Mouse (Mus musculus) gastrocnemius, postnatal 10 days (tissue): ENCODE data around the gene Ctnna3. TPM values are rescaled to one million over a fixed set of nuclear protein-coding genes. Genes with fewer than 3 reads are reported as not detected.

Experiments
- DNase-seq: peaks from one replicate; pipeline ENCODE4 v3.0.0; 2021; ENCODE audit warnings: mixed read lengths
- total RNA-seq, 2 experiments: library from RNA; stranded (reverse); gene quantifications; 2 replicates each; pipeline ENCODE4 v1.2.3; 2021

The Ctnna3 gene
- total RNA-seq, 2 experiments from 2014 or later, result 23.0 to 24.9 TPM

DNA sequence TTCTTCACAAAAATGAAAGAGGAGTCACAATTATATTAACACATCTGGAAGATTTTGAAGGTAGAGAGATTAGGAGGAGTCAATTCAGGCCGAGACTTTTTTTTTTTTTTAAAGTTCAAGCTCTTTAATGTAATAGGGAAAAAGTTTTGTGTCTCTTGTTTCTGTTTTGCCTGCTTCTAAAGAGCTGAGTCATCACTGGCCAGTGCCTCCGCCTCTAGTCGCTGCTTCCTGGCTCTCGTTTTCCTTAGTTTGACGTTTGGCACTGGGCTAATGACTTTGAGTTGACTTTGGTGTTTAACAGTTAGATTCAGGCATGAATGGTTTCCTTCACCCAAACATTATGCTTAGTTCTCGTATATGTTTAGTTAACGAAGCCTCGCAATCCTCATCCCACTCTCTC is 282.6 kb downstream of the Ctnna3 start:
- no peak for DNase-seq

DNA sequence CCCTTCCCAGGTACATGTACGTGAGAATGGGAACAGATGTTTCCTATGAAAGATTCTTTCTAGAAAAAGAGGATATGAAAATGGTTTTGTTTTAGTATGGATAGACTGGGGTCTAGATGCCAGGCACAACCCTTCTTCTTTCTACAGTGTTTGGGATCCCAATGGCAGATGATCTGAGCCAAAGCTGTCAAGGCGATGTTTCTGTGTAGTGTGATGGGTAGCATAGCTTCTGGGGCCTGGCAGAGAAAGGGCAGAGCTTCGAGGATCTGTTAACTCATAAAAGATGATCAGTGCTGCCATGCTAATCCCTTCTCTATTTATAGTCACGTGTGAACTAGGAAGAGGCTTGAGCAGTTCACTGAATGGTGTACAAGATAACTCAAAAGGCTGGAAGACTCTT is 284.3 kb downstream of the Ctnna3 start:
- DNase-seq, result no peak

DNA sequence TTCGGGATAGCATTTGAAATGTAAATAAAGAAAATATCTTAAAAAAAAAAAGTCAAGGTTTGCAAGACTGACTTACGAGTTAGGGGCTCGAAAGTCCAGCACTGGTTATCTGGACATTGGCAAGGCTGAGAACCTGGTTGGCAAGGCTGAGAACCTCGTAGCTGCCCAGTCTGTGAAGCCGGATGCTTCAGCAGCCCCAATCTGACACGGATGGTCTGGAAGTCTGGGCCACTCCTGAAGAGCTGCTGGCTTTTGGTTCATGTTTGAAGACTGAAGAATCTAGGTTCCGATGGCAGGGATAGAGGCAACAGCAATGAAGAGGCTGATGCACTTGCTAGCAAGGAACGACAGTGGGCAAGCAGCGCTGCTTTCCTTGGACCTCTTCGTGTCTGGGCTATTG is 339.0 kb downstream of the Ctnna3 start:
- no peak for DNase-seq

DNA sequence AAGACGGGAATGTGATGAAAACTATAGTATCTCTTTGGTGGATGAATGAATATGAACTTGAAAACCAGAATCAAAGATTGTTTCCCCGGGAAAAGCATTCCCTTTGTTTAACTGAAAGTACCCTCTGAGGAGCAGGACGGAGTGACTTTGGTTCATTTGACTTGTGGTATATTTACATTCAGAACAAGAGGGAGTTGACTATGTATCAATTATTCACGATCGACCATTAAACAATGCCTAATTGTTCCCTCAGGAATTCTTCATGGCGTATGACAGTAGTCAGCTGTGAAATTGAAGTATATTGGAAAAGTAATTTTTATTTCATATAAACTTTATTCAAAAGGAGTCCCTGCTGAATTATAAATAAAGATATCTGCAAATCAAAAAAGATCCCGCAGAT is 341.8 kb downstream of the Ctnna3 start:
- DNase-seq, result no peak

DNA sequence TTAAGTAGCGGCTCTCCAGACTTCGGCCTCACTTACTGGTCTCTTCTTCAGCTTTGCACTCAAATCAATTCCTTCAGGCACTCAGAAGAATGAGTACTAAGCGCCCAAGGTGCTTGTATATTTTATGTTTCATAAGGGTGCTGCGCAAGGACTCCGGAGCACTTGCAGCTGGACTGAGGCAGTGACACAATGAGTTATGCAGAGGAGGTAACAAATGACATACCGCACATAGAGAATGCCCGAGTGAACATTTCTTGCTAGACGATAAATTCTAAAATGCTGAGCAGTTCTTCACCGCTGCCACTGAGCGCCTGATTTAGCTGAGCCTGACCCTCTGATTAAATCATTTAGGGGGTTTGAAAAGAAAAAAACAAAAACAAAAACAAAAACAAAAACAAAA is 342.2 kb downstream of the Ctnna3 start:
- DNase-seq, result no peak

DNA sequence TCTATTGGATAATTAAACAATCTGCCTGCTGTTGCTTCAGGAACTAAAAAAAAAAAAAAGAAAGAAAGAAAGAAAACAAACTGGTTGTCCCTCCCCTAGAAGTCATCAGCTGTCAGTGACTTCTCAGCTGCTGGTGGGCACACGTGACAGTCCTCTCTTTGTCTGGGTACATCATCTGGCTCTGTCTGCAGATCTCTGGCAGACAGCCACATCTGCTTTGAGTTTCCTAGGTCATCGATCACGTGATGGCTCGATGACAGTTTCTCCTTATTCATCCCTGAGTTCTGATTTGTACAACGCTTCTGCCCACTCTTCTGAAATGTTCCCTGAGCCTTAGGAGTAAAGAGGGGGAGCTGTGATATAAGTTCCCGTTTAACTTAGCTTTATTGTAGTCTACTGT is 352.1 kb downstream of the Ctnna3 start:
- DNase-seq, result no peak

DNA sequence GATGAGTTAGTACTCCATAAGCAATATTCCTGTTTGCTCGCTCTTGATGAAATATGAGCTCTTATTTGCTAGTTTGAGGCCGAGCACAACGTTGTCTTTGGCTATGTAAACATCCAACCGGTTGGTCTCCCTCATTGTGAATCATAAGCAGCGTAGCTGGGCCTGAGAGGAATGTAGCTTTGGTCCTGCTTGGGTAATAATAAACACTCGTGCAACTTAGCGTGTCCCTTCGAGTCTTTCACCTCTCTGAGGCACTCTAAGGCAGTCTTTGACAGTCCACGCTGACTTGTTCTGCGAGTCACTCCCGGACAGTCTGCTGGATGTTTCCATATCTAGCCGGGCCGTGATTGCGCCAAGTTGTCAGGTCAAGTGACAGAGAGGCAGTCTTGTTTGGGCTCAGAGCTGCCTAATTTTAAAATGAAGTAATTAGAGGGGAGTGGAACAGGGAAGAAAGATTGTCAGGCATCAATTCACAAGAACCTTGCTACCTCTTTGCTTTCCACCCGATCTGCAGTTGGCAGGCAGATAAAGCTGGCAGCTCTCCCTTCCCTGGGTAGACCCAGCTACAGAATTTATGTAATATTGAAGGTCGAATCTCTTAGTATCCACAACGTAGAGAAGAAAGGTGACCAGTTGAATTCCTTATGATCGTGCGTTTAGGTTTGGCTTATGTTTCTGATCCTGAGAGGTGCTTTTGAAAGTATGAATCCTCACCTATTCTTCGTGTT is 355.1 kb downstream of the Ctnna3 start:
- DNase-seq, result no peak

DNA sequence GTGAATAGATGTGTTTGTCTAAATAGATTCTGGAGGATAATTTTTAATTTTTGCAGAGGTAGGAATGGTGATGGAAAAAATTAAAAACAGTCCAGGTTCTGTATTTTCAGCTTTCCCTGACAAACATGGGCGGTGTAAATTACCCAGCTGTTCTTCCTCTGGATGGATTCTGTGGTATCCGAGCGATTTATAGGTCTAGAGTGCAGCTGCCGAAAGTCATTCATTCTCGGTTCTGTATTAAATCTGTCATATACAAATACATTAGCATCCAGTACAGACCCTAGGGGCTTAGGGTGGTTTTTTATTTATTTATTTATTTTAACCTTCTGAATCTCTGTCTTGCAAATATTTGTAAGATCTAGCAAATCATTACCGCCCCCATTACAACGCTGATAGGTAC is 356.5 kb downstream of the Ctnna3 start:
- DNase-seq, result no peak

DNA sequence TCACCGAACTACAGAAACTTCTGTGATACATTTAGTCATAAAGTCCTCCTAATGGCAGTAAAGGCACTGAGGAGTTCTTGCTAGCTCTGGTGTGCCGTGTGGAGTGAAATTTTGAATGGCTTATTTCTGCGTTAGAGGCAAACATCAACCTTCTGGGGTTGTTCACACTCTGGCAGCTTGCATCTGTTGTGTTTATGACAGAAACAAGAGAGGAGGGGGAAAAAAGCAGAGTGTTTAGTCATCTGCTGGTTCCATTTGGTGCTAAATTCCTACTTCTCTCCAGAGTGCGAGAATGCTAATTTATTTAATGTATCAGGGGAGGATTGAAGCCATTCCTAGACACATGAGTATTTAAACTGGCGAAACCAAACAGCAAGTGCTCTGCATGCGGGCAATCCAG is 374.0 kb downstream of the Ctnna3 start:
- DNase-seq, result no peak

DNA sequence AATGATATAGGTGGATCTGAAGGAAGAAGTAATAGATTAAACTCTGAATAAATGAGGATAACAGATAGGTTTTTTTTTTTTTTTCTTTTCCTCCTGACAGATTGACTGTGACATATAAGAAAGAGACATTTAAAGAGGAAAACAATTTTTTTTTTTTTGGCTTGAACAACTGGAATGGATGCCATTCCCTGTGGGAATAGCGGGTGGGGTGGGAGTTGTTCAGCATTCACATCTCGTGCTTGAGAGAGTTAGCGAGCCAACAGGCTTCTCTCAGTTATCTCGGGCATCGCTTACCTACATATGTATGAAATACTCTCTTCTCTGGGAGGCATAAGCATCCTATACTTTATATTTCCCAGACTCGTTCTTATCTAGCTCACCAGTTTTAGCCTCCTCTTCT is 375.7 kb downstream of the Ctnna3 start:
- DNase-seq, result no peak

DNA sequence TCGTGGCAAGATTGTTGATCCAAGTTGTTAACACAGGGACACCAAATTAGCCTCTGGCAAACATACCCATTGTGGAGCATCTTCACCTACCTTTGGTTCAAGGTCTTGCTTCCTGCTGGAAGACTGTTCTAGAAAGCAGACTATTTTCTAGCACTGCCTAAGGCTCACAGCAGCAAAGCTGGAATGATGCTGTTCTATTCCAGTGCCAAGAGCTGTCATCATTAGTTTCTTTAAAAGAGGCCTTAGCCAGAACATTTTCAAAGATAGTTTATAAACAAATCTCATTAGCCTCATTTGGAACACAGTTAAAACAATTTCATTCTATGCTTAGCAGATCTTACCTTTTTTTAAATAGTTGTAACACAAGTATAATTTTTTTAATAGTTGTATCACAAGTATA is 376.4 kb downstream of the Ctnna3 start:
- no peak for DNase-seq

DNA sequence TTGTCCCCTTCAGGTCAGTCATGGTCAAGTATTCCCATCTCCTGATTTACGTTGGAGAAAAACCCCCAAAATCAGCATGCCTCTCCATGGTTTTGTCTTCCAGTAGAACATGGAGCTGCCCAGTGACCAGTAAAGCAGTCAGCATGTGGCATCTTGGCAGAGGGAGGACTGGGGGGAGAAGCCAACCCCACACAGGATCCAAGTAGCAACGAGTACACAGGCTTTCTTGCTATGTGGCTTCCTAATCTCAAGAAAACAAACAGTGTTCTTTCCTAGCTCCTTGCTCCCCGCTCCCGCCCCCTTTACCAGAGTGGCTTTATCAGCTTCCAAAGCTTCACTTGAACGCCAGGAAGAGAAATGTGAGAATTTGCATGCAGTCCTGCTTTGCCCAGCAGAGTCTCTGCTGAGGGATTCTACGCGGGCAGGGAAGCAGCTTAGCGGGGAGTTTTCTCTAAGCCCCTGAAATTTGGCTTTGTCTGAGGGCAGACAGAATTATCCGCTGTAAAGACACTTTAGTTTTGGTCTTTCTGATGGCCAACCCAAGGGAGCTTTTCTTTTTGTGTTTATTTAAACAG is 380.2 kb downstream of the Ctnna3 start:
- DNase-seq, result no peak

DNA sequence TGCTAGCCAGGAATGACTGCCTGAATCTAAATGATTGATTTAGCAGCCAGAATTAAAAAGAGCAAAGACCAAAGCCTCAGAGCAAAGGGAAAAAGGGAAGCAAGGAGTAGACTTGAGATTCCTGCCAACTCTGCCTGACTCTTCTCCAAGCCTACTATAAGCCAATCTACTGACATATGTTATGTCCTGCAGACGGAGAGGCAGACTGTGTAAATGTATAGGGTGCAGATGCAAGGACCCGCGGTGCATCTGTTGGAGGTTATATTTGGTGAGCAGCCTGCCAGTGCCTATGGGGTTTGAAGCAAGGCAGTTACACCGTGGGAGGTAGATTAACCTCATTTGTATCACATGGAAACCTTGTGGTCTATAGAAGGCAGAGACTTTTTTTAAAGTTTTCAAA is 409.1 kb downstream of the Ctnna3 start:
- DNase-seq, result no peak

DNA sequence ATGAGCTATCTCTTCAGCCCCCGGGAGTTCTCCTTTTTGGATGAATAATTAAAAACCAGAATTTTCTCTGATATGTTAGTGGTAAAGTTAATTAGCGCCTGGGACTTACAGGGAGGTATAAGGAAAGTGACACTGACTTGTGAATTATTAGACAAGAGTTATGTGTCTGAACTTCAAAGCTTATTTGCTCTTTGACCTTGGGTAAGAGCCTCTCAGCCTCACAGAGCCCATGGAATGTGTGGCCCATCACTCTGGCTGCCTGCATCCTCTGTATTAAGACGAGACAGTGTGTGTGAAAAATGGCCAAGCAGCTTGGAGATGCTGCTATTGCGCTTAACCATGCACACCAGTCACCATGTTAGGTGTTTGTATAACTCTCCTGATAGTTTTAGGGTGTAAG is 422.0 kb downstream of the Ctnna3 start:
- no peak for DNase-seq

DNA sequence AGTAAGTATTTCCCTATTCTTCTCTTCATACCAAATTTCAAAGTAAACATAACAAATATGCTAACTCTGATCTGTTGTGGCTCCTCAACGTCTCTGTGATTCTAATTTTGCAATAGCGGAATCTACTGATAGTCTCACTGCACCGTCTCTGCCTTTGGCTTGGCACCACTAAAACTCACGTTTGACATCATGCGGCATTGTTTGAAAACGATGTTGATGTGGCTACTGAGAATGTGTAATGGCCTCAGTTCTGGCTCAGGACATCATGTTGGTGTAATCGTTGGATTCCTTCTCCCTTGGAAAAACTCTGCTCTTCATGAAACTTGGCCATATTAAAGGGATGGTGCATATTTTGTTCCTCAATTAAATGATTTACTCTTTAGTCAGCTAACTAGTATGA is 439.2 kb downstream of the Ctnna3 start:
- DNase-seq, result no peak

DNA sequence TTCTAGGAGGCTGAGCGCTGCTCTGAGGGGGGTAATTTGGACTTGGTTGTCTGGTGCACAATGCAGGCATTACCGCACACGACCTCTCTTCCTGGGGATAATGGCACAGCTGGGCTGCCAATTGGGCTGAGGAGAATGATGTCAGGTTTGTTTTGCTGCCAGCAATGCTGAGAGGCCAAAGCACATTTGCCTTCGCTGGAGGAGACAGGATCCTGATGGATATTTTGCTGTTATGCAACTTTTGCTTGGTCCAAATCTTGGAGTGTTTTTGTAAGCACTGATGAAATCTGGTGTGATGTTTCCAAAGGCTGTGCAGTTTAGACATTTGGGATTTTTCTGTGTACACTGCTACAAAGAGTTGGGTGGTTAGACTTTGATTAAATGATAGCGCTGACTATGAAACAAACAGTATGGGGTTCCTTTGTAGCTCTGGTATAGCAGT is 450.6 kb downstream of the Ctnna3 start:
- DNase-seq, result no peak

DNA sequence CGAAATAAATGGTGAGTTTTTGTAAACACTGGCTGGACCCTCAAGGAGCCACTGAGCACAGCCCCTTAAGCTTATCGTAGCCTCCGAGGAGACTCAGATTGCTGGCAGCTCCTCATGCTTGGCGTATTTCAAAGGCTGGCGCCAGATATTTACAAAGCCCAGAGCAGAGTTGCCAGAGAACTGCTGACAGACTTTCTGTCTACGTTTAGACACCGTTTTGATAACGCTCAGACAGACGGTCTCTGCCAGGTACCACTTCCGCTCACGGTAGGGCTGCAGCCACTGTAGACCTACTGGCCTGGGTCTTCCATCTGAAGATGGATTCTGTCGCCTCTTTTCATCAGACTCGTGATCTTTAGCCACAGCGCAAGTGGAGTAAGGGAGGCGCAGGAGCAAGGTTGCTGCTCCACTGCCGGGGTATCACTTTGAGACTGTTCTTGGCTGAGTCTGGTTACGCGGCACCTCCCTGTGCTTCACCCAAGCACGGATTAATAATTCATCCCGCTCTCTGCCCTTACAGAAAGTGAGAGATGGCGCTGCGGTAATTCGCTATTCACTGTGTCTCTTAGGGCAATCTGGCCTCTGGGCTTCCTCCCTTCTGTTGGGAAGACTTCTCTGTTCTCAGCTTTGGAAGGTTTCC is 456.7 kb downstream of the Ctnna3 start:
- no peak for DNase-seq

DNA sequence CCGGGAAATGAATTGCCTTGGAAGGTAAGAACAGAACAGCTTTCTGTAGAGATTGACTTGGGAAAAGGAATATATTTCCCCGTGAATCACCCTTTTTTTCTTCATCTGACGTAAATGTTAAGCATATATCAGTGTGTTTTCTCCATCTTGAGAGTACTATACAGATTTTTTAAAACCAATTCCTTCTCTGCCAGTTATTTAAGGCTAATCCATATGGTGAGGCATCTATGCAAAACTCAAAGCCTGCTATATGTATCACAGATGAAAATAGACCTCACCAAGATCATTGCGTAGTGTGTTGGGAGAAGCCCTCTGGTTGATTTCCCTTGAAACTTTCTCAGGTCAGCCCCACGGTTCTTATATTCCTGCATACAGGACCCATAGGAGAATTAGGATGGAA is 464.7 kb downstream of the Ctnna3 start:
- no peak for DNase-seq

DNA sequence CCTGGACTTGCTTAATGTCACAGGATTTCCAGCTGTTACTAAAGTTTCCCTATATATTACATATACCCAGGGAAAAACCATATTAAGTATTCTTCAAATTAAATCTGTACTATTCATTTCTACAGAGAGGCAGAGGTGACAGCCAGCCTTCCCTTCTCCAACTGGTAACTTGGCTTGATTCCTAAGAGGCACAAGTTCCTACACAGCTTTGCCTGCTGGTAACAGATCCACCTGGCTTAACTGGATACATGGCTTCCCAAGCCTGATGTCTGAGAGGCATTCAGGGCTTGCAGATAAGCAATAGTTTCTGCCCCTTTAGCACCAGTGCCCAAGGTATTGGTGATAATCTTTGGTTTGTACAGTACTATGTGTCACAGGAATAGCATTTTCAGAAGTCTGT is 470.0 kb downstream of the Ctnna3 start:
- no peak for DNase-seq

DNA sequence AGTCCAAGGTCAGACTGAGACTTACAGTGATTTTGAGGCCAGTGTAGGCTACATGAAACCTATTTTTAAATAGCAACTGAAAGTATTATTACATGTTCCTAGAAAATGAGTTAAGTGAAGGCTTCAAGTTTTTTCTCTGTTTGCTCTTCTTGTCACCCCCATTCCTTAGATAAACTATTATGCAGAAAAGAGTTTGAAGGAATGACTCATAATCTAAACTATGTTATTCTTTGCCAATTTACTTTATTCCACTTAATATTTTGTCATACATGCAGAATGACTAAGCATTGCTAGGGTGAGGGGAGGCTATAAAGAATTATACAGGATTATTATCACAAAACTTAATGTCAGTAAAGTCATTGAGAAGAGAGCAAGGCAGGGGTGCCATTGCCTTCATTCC is 479.0 kb downstream of the Ctnna3 start:
- no peak for DNase-seq

DNA sequence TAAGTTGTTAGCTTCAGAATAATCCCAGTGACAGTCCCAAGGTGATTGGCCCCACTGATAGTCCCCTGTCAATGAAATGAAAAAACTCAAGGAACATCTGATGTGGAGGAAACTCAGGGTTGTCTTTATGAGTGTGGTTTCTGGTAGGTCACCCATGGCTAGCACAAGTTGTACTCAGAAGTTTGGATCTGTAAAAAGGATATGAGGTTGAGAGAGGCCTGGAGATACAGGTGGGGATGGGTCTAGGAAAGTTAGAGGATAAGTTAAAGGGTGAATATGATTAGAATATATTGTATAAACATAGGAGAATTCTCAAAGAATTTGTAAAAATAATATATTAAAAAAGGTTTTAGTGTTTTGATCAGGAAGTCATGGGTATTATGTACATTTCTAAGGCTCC is 497.4 kb downstream of the Ctnna3 start, which contains the start of gene Gm10118:
TSS of gene Gm10118 (minus strand) at position 101 of the 400 bp plus-strand sequence.
- no peak for DNase-seq

DNA sequence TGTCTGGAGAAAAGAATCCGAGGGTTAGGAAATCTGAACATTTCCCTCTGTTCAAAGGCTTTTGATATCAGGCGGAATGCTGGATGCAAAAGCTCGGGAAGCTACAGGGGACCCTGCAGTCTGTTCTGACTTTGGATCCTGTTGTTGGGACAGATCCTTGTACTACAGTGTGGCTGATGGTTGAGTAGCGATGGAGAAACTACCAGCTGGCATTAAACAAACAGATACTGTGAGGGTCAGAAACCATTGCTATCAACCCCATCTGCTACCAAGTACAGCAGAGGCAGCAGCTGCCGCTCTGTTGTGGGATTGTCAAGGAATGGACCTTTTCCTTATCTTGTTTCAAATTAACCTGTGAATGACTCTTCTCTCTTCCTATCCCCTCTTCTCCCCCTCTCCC is 504.0 kb downstream of the Ctnna3 start:
- no peak for DNase-seq

DNA sequence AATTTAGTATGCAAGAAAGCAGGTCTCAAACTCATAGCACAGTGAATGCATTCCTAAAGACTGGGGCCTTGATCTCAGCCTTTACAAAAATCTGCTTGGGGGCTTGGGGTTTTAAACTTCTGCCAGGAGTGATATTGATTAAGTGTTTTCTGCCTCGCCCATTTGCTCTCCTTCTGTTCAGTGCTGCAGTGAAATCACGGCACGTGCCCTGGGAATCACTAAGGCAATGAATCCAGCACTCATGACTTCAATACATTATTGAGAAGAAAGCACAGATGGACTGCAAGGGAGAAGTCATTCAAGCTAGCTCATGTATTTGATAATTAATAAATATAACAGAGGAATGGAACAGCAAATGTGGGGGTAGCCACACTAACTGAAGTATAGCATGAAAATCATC is 515.6 kb downstream of the Ctnna3 start:
- DNase-seq, result no peak

DNA sequence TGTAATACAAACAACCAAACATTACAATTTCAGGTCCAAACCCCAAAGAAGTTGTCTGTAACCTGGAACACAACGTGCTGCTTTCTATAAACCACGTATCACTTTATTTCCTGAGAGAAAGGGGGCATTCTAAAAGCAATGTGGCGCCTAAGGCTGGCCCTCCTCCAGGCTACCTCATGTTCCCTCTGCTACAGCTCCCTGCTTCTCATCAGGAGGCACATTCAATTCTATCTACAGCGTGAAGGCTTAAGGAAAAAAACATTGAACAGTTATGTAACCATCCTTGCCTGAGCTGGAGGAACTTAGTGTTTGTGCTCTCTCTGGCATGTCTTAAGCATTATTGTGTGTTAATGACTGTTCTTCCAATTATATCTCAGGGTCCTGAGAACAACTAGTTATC is 517.4 kb downstream of the Ctnna3 start:
- no peak for DNase-seq
